Mouse (Mus musculus): ENCODE measurements around the gene Ndc1.

- TF ChIP-seq POLR2A (IDR thresholded peaks at IDR 0.05; ENCODE audit: insufficient read depth, low read length) (no peak), CTCF (IDR thresholded peaks at IDR 0.05; ENCODE audit: low read depth, low read length) (no peak), EP300 (IDR thresholded peaks at IDR 0.05; ENCODE audit: insufficient read depth, low read depth, low read length) (no peak)
These were observed 52.6 kb downstream of the Ndc1 start for GRCm38 (mm10) chr4:107420202-107420601.

Measured in ES-Bruce4 (cell line).